Mouse (Mus musculus): ENCODE measurements around the gene Pik3r6. TPM values are rescaled to one million over a fixed set of nuclear protein-coding genes. Genes with fewer than 3 reads are reported as not detected.

Pik3r6 gene
- polyA plus RNA-seq, 1 experiment from 2014 or later, result 4.3 TPM

- no peaks in the 10 kb centered on the region for H3K36me3 ChIP-seq
- no peak overlapping the region for H3K9ac ChIP-seq
- no peak overlapping the region for H3K27ac ChIP-seq
- H3K4me3 ChIP-seq, result no peak overlapping the region
- ATAC-seq (replicated peaks; ENCODE audit: insufficient number of reproducible peaks, insufficient read depth, low FRiP score, low read depth), result no peak
- 72% methylated on average over 7 of the region's 7 CpGs for WGBS
- no peaks in the 10 kb centered on the region for H3K9me3 ChIP-seq (replicated peaks)
- H3K4me2 ChIP-seq, result no peak overlapping the region
- no peaks in the 10 kb centered on the region for H3K27me3 ChIP-seq
- H3K4me1 ChIP-seq (replicated peaks), result 0 out of 2 replicates have a peak, but pooled peaks cover 3% of the 10 kb centered on the region
Measured at GRCm38 (mm10) chr11:68507246-68507645, 4.4 kb downstream of the Pik3r6 start.

- 66% methylated on average over 5 of the region's 5 CpGs for WGBS
Measured at GRCm38 (mm10) chr11:68508619-68509018, 5.8 kb downstream of the Pik3r6 start.

GRCm38 (mm10) chr11:68509194-68509593, 6.4 kb downstream of the Pik3r6 start:
- Histone ChIP-seq H3K4me3 (no peak overlapping the region), H3K4me1 (replicated peaks) (no peaks in the 10 kb centered on the region), H3K4me2 (no peak overlapping the region), H3K27ac (no peak overlapping the region), H3K36me3 (no peaks in the 10 kb centered on the region), H3K27me3 (no peaks in the 10 kb centered on the region), H3K9ac (no peak overlapping the region), H3K9me3 (replicated peaks) (no peaks in the 10 kb centered on the region)
- no peak for ATAC-seq (replicated peaks; ENCODE audit: insufficient number of reproducible peaks, insufficient read depth, low FRiP score, low read depth)
- 38% methylated on average over 2 of the region's 2 CpGs for WGBS

More at GRCm38 (mm10) chr11:68508619-68509018, 5.8 kb downstream of the Pik3r6 start:
- H3K4me2 ChIP-seq, result no peak overlapping the region
- H3K9me3 ChIP-seq (replicated peaks), result no peaks in the 10 kb centered on the region
- H3K27ac ChIP-seq, result no peak overlapping the region
- H3K36me3 ChIP-seq, result no peaks in the 10 kb centered on the region
- no peak overlapping the region for H3K9ac ChIP-seq
- no peak overlapping the region for H3K4me3 ChIP-seq
- ATAC-seq (replicated peaks; ENCODE audit: insufficient number of reproducible peaks, insufficient read depth, low FRiP score, low read depth), result no peak
- no peaks in the 10 kb centered on the region for H3K27me3 ChIP-seq
- H3K4me1 ChIP-seq (replicated peaks), result no peaks in the 10 kb centered on the region

- H3K9ac ChIP-seq, result no peak overlapping the region
- H3K4me1 ChIP-seq (replicated peaks), result no peaks in the 10 kb centered on the region
- no peak for ATAC-seq (replicated peaks; ENCODE audit: insufficient number of reproducible peaks, insufficient read depth, low FRiP score, low read depth)
- H3K4me3 ChIP-seq, result no peak overlapping the region
- 46% methylated on average over 3 of the region's 3 CpGs for WGBS
- H3K9me3 ChIP-seq (replicated peaks), result 0 out of 2 replicates have a peak, but pooled peaks cover under 1% of the 10 kb centered on the region
- H3K27ac ChIP-seq, result no peak overlapping the region
- no peaks in the 10 kb centered on the region for H3K27me3 ChIP-seq
- no peaks in the 10 kb centered on the region for H3K36me3 ChIP-seq
- H3K4me2 ChIP-seq, result no peak overlapping the region
Measured at GRCm38 (mm10) chr11:68513969-68514368, 11.2 kb downstream of the Pik3r6 start.

- H3K9ac ChIP-seq, result no peak overlapping the region
- no peak overlapping the region for H3K4me2 ChIP-seq
- no peak overlapping the region for H3K4me3 ChIP-seq
- ATAC-seq (replicated peaks; ENCODE audit: insufficient number of reproducible peaks, insufficient read depth, low FRiP score, low read depth), result no peak
- H3K9me3 ChIP-seq (replicated peaks), result 0 out of 2 replicates have a peak, but pooled peaks cover 5% of the 10 kb centered on the region
- no peaks in the 10 kb centered on the region for H3K36me3 ChIP-seq
- H3K27ac ChIP-seq, result no peak overlapping the region
- WGBS, result 82% methylated on average over 4 of the region's 4 CpGs
- no peaks in the 10 kb centered on the region for H3K27me3 ChIP-seq
- H3K4me1 ChIP-seq (replicated peaks), result no peaks in the 10 kb centered on the region
Measured at GRCm38 (mm10) chr11:68519362-68519761, 16.5 kb downstream of the Pik3r6 start.

- no peak overlapping the region for H3K9ac ChIP-seq
- no peak overlapping the region for H3K4me3 ChIP-seq
- ATAC-seq (replicated peaks; ENCODE audit: insufficient number of reproducible peaks, insufficient read depth, low FRiP score, low read depth), result no peak
- WGBS, result 84% methylated on average over 5 of the region's 5 CpGs
- no peaks in the 10 kb centered on the region for H3K27me3 ChIP-seq
- H3K4me2 ChIP-seq, result no peak overlapping the region
- H3K9me3 ChIP-seq (replicated peaks), result 0 out of 2 replicates have a peak, but pooled peaks cover 5% of the 10 kb centered on the region
- no peaks in the 10 kb centered on the region for H3K36me3 ChIP-seq
- no peak overlapping the region for H3K27ac ChIP-seq
- no peaks in the 10 kb centered on the region for H3K4me1 ChIP-seq (replicated peaks)
Measured at GRCm38 (mm10) chr11:68519815-68520214, 17.0 kb downstream of the Pik3r6 start.

- Histone ChIP-seq H3K36me3 (no peaks in the 10 kb centered on the region), H3K4me2 (no peak overlapping the region), H3K4me1 (replicated peaks) (no peaks in the 10 kb centered on the region), H3K4me3 (no peak overlapping the region), H3K27ac (no peak overlapping the region), H3K27me3 (no peaks in the 10 kb centered on the region), H3K9me3 (replicated peaks) (0 out of 2 replicates have a peak, but pooled peaks cover 5% of the 10 kb centered on the region), H3K9ac (no peak overlapping the region)
- 67% methylated on average over 2 of the region's 2 CpGs for WGBS
- ATAC-seq (replicated peaks; ENCODE audit: insufficient number of reproducible peaks, insufficient read depth, low FRiP score, low read depth), result no peak
Measured at GRCm38 (mm10) chr11:68520439-68520838, 17.6 kb downstream of the Pik3r6 start.

- H3K4me1 ChIP-seq (replicated peaks), result no peaks in the 10 kb centered on the region
- no peak overlapping the region for H3K4me3 ChIP-seq
- H3K9ac ChIP-seq, result no peak overlapping the region
- no peaks in the 10 kb centered on the region for H3K27me3 ChIP-seq
- no peaks in the 10 kb centered on the region for H3K36me3 ChIP-seq
- WGBS, result 79% methylated on average over 5 of the region's 5 CpGs
- ATAC-seq (replicated peaks; ENCODE audit: insufficient number of reproducible peaks, insufficient read depth, low FRiP score, low read depth), result no peak
- 0 out of 2 replicates have a peak, but pooled peaks cover 5% of the 10 kb centered on the region for H3K9me3 ChIP-seq (replicated peaks)
- H3K27ac ChIP-seq, result no peak overlapping the region
- H3K4me2 ChIP-seq, result no peak overlapping the region
Measured at GRCm38 (mm10) chr11:68521352-68521751, 18.5 kb downstream of the Pik3r6 start.

GRCm38 (mm10) chr11:68526441-68526840, 23.6 kb downstream of the Pik3r6 start:
- Histone ChIP-seq H3K4me1 (replicated peaks) (0 out of 2 replicates have a peak, but pooled peaks cover 4% of the 10 kb centered on the region), H3K27ac (no peak overlapping the region), H3K9ac (no peak overlapping the region), H3K36me3 (no peaks in the 10 kb centered on the region), H3K4me3 (no peak overlapping the region), H3K9me3 (replicated peaks) (no peaks in the 10 kb centered on the region), H3K4me2 (no peak overlapping the region), H3K27me3 (peaks cover 11% of the 10 kb centered on the region; the same call in 1 of the 2 replicates)
- ATAC-seq (replicated peaks; ENCODE audit: insufficient number of reproducible peaks, insufficient read depth, low FRiP score, low read depth), result no peak
- 72% methylated on average over 4 of the region's 4 CpGs for WGBS

- Histone ChIP-seq H3K4me3 (no peak overlapping the region), H3K9me3 (replicated peaks) (no peaks in the 10 kb centered on the region), H3K36me3 (no peaks in the 10 kb centered on the region), H3K4me2 (no peak overlapping the region), H3K4me1 (replicated peaks) (0 out of 2 replicates have a peak, but pooled peaks cover 10% of the 10 kb centered on the region), H3K27me3 (peaks cover 11% of the 10 kb centered on the region; the same call in 1 of the 2 replicates), H3K27ac (no peak overlapping the region), H3K9ac (no peak overlapping the region)
- 28% methylated on average over 16 of the region's 16 CpGs for WGBS
- peak; percentile 56; the same call in 1 of the 2 replicates for ATAC-seq (replicated peaks; ENCODE audit: insufficient number of reproducible peaks, insufficient read depth, low FRiP score, low read depth)
Measured at GRCm38 (mm10) chr11:68531066-68531806, 28.4 kb downstream of the Pik3r6 start.

- no peak for ATAC-seq (replicated peaks; ENCODE audit: insufficient number of reproducible peaks, insufficient read depth, low FRiP score, low read depth)
- 0 out of 2 replicates have a peak, but pooled peaks cover 10% of the 10 kb centered on the region for H3K4me1 ChIP-seq (replicated peaks)
- H3K9ac ChIP-seq, result no peak overlapping the region
- peaks cover 11% of the 10 kb centered on the region; the same call in 1 of the 2 replicates for H3K27me3 ChIP-seq
- no peak overlapping the region for H3K27ac ChIP-seq
- no peaks in the 10 kb centered on the region for H3K9me3 ChIP-seq (replicated peaks)
- no peaks in the 10 kb centered on the region for H3K36me3 ChIP-seq
- no peak overlapping the region for H3K4me2 ChIP-seq
- H3K4me3 ChIP-seq, result no peak overlapping the region
- 49% methylated on average over 11 of the region's 11 CpGs for WGBS
Measured at GRCm38 (mm10) chr11:68531941-68532535, 29.2 kb downstream of the Pik3r6 start.

Data from heart, embryonic 15.5 days (tissue).